Mouse (Mus musculus): ENCODE data around the gene Top2a.

Top2a gene

DNA sequence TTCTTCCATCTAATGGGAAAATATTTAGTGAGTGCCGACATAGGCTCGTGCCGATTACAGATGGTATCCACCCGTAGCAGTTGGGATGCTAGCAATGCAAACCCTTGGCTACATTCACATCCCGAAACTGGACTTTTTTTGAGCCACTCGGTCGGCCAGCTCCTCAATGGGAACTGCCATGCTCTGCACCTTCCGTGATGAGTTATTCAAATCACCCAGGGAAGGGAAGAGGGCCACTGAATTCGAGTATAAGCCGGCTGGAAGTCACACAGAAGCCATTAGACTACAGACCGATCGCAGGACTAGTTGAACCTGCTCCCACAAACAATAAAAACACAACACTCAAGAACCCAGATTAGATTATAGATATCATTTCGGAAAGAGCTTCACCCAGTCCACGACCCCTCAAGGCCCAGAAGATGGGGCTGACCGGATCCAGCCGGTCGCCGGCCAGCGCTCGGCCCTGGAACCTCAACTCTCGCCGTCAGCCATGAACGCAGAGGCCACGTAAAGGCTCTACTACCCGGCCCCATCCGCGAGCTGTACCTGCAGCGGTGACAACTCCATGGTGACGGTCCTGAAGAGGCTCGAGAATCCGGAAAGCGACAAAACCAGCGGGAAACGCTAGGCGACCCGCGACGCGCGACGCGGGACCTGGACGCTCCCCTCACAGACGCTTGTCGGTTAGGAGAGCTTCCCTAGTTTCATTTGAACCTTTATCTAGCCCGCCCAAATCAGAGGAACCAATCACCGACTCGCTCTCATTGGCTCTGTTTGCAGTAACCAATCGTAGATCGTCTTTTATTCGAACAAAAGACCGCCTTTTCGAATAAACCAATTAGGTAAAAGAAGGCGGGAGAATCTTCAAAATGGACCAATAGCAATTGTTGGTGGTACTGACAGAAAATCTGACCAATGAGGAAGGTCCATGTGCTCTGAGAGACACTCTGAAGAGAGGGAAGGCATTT, at the start of gene Top2a:
Top2a (minus strand) TSS at position 690 of the 968 bp plus-strand sequence.
- DNase-seq (ENCODE audit: low read depth in 2 of 2, low spot score in 2 of 2) = peak; percentile 97 to 99

DNA sequence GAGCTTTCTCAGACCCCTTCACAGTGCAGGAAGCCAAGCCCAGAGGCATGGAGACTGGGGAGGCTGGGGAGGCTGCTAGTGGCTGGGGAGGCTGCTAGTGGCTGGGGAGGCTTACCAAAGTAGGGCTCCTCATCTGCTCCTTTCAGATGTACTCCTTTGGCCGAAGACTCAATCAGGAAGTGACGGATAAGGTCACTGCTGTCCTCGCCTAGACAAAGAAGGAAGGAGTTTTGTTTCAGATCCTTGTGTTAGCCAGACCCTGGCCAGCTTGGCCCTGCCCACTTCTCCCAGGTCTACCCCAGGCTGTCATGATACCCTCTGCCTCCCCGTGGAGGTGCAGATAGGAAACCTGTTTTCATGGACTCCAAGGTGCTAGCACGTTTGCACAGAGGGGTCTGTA, 49.8 kb upstream of the Top2a start:
- DNase-seq (ENCODE audit: low read depth in 2 of 2, low spot score in 2 of 2) = no peak

DNA sequence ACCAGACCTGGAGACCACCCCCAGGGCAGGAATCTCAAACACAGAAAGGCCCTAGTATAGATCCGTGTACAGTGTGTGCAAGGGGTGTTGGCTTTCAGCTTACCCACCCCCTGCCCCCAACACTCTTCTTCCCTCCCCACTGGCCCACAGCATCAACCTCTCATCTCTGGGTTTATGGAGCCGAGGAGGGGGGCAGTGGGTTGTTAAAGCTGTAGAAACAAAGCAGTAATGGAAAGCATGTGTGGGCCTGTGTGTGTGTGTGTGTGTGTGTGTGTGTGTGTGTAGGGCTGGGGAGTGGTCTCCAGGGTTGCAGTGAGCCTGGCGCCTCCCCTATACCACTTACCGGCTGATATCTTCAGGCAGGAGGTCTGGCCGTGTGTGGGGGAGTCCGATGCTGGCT, 47.9 kb upstream of the Top2a start:
- no peak for DNase-seq (ENCODE audit: low read depth in 2 of 2, low spot score in 2 of 2)

DNA sequence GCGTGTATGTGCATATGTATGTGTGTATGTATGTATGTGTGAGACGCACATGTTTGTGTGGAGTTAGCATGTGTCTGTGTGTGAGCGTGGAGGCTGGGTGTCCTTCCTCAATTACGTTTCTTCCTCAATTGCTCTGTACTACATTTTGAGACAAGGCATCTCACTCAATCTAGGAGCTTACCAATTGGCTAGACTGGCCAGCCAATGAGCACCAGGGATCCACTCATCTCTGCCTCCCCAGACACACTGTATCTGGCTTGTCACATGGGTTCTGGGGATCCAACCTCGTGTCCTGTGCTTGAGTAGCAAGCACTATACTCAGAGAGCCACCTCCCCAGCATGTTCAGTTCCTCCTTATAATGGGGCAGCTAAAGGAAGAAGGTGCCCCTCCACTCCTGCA, 44.5 kb upstream of the Top2a start:
- DNase-seq (ENCODE audit: low read depth in 2 of 2, low spot score in 2 of 2) = no peak

DNA sequence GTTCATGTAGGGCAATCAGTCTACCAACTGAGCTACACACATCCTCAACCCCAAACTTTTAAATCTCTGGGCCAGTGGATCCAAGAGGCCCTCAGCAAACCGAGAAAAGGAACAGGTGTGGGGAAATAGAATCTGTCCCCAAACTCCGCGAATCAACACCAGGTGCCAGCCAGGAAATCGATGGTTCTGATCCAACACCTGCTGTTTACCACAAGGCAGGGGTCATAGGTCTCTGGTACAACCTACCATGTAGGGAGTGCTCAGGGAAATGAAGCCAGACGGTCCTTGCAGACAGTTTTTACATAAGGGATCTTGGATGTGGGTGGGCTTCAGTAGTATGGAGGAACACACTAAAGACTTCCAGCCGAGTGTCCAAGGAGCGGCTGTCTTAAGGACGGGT, 43.6 kb upstream of the Top2a start:
- no peak for DNase-seq (ENCODE audit: low read depth in 2 of 2, low spot score in 2 of 2)

DNA sequence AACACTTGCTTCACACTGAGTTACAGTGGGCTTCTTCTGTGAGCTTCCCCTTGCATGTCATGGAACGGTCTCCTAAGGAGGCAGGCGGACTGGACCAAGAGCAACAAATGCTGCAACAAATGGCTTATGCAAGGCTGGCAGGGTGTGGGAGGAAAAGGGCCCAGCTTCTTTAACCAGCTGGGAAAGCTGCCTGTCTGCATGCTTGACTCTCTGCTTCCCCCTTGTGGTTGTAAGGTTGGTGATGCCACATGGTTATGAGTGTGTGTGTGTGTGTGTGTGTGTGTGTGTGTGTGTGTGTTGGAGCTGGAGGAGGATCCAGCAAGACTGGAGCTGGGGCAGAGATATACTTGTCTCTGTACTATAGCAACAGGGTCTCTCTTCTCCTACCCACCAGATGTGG, 42.0 kb upstream of the Top2a start:
- peak; percentile 67 to 83 for DNase-seq (ENCODE audit: low read depth in 2 of 2, low spot score in 2 of 2)

DNA sequence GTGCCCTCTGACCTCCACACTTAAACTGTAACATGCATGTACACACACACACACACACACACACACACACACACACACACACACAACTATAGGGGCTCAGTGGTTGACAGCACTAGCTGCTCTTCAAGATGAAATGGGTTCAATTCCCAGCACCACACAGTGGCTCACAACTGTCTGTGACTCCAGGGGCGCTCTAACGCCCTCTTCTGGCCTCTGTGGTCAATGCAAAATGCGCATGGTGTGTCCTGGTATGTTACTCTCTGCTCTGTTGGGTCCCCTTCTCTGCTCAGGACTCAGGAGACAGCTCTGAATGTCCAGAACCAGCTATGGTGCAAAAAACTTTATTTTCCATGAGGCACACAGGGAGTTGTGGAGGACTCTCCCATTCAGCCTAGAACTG, 41.4 kb upstream of the Top2a start:
- no peak for DNase-seq (ENCODE audit: low read depth in 2 of 2, low spot score in 2 of 2)

DNA sequence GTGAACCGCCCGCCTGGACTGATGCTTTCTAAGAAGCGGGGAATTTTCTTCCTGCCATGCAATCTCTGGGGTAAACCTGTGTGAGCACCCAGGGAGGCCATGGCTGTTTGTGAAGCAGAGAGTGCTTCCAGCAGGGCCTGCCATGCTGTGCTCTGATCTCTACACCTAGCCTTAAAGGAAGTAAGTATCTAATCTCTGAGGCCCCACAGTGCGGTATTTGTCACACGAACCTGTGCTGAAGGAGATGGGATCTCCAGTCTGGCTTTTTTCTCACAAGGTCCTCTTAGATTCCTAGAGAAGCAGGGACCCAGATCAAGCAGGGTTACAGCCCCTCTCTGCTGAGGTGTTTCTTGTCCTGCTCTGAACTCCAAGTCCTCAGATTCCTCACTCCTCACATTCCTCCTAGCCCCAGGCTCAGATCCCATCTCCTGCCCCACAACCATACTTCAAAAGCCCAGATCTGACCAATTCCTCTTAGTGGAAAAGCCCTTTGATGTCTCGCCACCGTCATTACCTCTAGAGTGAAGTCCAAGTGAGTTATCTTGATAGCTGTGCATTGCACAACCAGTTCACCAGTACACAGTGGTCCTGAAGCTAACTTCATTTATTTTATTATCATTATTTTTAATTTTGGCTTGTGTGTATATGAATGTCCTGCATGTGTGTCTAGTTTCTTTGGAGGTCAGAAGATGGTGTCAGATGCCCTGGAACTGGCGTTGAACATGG, 39.6 kb upstream of the Top2a start:
- no peak for DNase-seq (ENCODE audit: low read depth in 2 of 2, low spot score in 2 of 2)

DNA sequence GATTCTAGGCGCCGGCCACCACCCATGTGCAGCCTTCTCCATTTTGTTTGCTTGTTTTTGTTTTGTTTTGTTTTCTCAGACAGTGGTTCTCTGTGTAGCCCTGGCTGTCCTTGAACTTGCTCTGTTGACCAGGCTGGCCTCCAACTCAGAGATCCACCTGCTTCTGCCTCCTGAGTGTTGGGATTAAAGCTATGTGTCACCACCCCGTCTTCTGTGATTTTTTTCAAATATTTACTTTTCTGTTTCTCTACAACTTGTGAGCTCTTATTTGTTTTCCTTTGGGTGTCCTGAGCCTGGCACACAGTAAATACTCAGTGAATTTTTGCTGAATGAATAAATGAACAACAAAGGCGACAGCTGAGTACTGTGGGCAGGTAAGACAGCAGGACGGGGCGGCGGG, 38.7 kb upstream of the Top2a start:
- DNase-seq (ENCODE audit: low read depth in 2 of 2, low spot score in 2 of 2) = no peak

DNA sequence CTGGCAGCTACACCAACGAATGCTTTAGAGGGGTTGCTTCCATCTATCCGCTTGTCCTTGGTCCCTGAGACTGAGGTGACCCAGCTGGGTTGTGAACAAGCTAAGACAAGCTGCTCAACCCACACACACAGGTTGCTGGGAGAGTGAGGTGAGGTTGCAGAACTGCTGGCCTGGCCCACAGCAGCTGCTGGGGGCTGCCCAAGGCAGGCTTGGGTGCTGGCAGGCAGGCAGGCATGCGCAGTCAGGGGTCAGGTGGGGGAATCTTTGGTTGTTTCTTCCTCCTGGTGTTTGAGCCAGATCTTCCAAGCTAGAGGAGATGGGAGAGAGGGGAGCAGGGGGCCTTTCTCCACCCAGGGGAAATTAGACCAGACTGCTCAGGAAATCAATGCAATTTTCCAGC, 36.4 kb upstream of the Top2a start:
- no peak for DNase-seq (ENCODE audit: low read depth in 2 of 2, low spot score in 2 of 2)

DNA sequence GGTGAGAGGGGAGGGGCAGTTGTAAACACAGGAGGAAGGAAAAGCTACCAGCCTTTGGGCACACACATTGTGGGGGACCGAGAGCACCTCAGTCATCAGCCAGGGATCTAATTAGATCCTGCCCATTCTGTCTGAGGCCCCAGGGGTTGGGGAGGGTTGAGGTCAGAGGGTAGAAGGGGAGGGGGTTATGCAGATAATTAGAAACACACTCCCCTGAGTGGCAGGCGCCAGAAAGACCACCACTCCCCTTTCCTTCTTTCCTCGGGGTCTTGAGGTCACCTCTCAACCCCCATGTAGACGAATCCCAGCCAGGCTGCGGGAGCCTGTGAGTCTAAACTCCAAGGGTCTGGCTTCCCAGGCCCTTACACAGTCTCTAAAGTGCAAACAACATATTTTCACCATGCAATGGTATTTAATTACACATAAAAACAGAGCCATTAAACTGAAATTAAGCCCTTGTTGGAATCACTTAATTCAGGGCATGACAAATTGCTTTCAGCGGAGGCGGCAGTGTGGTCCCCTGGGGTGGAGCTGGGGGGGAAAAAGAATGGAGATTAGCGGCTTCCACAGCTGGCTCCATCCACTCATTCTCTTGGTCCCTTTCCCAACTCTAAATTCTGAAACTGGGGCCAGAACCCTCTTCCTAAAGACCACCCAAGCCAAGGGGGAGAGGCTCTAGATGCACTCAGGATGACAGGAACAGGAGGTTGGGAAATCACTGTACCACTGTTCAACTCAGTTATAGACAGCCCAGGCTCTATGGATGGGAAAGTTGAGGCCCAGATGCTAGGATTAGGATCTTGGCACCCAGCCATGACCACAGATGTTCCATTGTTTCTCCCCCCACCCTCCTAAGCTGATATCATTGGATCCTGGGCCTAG, 31.8 kb upstream of the Top2a start:
- DNase-seq (ENCODE audit: low read depth in 2 of 2, low spot score in 2 of 2) = no peak

DNA sequence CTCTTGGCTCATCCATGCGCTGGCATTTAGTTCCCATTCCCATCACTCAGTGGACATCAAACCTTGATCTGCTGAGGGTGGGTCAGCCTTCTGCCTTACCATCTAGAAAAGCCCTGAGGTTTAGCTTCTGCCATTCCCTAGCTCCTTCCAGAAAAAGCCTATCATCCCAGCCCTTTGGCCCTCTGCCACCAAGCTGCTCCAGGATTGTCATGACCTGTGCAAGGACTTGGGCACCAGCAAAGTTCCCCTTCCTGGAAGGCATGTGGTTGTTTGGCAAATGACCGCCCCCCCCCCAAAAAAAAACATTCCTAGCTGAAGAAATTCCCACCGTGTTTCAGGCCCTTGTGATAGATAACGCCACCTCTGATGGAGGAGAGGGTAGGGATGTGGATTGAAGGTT, 31.2 kb upstream of the Top2a start:
- no peak for DNase-seq (ENCODE audit: low read depth in 2 of 2, low spot score in 2 of 2)

DNA sequence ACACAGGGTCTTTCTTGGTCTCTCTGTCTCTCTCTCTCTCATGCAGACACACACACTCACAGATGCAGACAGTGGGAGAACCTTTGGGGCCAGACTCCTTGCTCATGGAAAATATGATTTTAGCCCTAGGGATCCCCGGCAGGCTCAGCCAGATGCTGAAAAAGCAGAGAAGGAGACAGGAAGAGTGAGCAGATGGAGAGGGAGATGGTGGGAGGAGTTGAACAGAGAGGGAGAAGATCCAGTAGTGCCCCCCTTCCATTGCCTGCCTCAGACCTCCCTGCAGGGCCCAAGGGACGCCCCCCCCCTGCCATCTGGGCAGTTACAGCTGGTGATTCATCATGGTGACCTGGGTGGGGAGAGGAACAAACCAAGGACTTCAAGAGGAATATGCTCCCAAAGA, 23.7 kb upstream of the Top2a start:
- DNase-seq (ENCODE audit: low read depth in 2 of 2, low spot score in 2 of 2) = no peak

DNA sequence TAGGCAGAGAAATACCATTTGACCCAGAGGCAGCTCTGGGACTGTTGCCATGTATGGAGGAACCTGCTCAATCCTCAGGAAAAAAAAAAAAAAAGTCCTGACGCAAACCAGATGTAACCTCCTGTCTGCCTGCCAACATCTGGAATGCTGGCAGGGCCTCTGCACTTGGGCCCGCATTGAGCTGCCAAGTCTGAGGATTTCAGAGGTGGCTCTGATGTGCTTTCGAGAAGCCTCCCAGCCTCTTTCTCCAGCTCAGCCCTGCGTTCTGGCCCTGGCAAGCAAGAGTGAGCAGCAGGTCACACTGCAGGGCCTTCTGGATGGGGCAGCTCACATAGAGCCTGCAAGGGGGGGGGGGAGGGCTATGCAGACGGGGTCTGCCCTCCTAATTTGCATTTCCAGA, 23.1 kb upstream of the Top2a start:
- no peak for DNase-seq (ENCODE audit: low read depth in 2 of 2, low spot score in 2 of 2)

DNA sequence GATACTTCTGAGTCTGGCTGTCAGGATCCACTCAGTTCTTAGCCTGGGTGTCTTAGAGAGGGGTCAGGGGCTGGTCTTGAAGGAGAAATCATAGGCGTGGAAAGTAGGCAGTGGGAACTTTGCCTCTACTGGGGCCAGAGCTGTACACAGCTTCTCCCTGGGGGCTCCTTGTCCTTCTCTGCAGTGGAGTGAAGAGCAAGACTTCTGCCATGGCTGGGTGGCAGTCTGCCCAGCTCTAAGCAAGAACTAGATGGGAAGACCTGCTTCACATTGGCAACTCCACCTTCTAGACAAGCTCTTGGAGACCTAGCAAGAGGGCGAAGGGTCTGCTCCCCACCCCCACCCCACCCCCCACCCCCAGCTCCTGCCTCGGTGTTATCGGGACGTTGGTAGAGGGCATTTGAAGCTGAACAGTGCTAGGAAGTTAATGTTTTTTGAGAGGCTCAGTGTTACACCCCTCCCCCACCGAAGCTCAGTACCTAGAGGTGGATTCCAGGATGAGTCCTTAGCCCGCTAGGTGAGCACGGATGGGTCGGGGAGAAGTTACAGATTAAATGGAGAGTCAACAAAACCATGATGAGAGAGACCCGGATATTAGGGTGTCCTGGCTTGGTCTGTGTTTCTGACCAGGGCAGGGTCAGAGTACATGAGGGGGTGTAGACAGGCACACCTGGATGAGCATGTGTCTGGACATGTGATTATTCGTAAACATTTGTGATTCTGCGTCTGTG, 21.3 kb upstream of the Top2a start:
- no peak for DNase-seq (ENCODE audit: low read depth in 2 of 2, low spot score in 2 of 2)

DNA sequence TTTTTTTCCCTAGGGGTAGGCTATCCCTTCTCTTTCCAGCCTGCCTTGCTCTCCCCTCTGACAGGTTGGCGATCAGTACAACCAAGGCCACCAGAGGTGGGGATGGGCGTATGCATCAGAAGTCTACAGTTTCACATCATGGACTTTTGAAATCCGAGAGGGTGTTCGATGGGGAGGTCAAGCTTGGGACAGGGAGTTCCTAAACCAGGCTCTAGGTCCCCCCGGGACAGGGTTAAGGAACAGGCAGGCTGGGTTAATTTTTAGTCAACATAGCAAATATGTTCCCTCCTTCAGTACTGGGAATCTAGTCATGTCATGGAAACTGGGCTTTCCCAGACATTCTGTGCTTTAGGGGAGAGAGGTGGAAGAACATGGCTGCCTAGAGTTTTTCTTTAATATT, 20.3 kb upstream of the Top2a start:
- no peak for DNase-seq (ENCODE audit: low read depth in 2 of 2, low spot score in 2 of 2)

DNA sequence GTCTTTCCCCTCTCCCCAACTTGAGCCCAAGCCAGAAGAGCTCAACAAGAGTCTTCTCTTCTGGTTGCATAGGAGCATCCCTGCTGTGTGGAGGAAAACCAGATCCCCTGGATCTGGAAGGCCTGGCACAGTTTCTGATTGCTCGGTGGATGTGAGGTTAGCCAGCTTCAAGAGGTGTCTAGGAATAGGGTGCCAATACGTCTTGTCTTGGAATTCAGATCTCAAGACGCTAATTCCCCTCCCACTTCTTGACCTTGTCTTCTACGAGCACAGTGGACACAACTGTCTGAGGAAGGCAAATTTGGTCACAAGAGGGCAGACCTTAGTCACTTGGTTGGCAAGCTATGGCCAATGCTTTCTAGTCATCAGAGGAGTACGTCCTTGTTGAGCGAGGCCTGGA, 19.6 kb upstream of the Top2a start:
- no peak for DNase-seq (ENCODE audit: low read depth in 2 of 2, low spot score in 2 of 2)

DNA sequence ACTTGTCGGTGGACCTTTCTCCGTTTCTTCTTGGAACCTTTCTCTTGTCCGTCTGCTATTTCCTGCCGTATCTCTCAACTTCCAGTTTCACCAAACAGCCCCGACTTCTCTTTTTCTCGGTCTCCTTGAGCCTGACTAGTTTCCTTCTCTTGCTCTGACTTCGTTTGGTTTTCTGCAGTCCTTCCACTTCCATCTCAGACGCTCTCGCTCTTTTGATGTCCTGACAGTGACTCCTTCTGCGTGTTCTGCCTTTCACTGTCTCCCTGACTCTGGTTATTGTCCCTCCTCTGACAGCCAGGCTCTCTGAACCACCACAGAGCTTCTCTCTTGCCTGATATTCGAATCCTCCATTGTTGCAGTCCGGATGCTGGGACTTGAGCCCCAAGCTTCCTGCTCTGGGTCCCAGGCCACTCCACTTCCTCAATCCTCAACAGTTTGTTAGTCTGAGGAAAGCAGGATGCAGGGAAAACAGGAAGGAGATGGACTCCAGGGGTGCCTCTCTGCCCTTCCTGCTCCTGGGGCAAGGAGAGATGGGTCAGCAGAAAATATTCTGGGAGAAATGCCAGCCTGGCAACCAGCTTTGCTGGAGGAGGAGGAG, 18.9 kb upstream of the Top2a start:
- peak in 1 of 2 experiments; percentile 20 for DNase-seq (ENCODE audit: low read depth in 2 of 2, low spot score in 2 of 2)

DNA sequence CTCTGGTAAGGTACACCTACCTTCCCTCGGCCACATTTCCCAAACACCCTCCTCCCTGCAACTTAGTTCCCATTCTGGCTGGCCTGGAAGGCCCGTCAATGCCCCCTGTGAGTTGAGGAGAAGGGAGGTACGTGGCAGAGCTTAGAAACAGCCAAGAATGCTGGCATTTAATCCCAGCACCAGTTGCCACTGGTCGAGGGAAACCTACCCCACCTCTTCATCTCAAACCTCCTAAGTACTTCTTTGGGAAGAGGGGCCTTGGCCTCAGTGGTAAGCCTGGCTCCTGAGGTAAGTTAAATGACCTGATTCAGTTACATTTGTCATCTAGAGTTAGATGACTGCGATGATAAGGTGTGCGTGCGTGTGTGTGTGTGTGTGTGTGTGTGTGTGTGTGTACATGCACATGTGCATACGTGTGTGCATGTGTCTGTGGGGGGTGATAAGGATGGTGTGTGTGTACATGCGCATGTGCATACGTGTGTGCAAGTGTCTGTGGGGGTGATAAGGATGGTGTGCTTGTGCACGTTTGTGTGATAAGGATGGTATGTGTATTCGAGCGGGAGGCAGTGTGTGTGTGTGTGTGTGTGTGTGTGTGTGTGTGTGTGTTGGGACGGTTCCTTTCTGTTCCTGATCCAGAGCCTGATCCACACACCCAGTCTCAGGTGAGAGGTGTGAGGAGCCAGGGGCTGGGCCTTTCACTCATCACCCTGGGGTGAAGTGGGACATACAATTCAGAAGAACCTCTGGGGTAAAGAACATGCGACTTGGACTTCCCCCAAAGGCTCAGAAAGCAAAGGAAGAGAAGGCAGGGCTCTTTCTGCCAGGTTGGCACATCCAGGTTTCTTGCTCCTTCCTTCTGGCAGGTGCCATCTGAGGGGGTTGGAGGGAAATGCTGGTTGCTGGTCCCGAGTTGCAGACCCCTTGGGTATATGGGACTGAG, 18.1 kb upstream of the Top2a start:
- DNase-seq (ENCODE audit: low read depth in 2 of 2, low spot score in 2 of 2) = no peak

Data from CD8-positive naive resting alpha-beta T cell, adult 2 months (primary cell).